Mouse (Mus musculus): ENCODE data around the gene Slc6a17.

DNA sequence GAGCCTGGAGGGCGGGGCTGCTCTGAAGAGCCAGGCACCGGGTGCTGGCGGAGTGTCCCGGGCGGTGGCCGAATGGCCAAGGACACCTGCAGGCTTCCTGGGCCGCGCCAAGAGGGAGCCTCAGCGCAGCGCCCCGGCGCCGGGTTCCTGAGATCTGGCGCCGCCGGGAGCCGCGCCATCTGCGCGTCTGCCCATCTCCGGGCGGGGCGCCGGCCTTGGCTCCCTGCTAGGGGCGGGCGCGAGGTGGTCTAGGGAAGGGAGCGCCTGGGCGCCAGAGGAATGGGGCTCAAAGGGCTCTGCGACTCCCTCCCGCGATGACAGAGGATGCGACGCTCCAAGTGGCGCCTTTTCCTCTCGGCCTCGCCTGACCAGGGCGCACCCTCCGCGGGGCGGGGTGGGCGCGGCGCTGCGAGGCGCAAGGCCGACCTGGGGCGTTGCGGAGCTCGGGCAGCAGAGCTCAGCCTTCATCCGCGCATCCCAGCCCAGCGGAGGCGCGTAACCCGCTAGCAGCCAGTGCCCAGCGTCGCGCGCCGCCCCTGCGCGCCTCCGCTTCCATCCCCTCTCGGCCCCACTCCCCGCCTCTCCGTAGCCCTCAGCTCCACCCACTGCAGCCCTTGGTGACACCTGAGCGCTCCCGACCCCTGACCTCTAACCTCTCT, 57.9 kb downstream of the Slc6a17 start:
- TF ChIP-seq TAL1 (conservative IDR thresholded peaks at IDR 0.05; ENCODE audit: low read depth, low read length) (no peak), CTCF (IDR thresholded peaks at IDR 0.05; ENCODE audit: low read depth, low read length) (no peak), GATA1 (IDR thresholded peaks at IDR 0.05; ENCODE audit: borderline replicate concordance, low read length) (no peak), POLR2AphosphoS5 (IDR thresholded peaks at IDR 0.05; ENCODE audit: insufficient replicate concordance, low read depth, low read length) (no peak), GATA2 (IDR thresholded peaks at IDR 0.05; ENCODE audit: borderline replicate concordance, low read depth, low read length) (no peak)

Measured in G1E (cell line).